In genomic region chr4:76414591-76414990, GRCm38 (mm10) we compare ENCODE assay signal across 15 mouse cellular contexts.
"Had no signal": no experiment of that assay in that cellular context is flagged by ENCODE, and none has a peak within 500 bp of the region (broad histone marks: within the 10 kb centered on the region; RNA-seq: fewer than 3 reads in every experiment).

No protein-coding gene starts in this region.

- H3K4me2 ChIP-seq: lung, embryonic 14.5 days; midbrain, embryonic 12.5 days; neural tube, embryonic 12.5 days; stomach, embryonic 15.5 days had no signal

- H3K4me1 ChIP-seq: midbrain, embryonic 12.5 days; stomach, embryonic 15.5 days had no signal

- H3K36me3 ChIP-seq: midbrain, embryonic 10.5 days; midbrain, embryonic 12.5 days; neural tube, embryonic 12.5 days; stomach, embryonic 15.5 days had no signal

- ATAC-seq: midbrain, embryonic 16.5 days had no signal

- DNase-seq: lung, adult 18-20 months; lung, embryonic 14.5 days; lung, postnatal 4 days; midbrain, embryonic 14.5 days; right cerebral cortex, postnatal 14 days; thymus, adult 2 months; thymus, postnatal 25 days; thymus, postnatal 4 days had no signal

- H3K9me3 ChIP-seq: midbrain, embryonic 10.5 days; midbrain, embryonic 12.5 days; neural tube, embryonic 12.5 days; stomach, embryonic 15.5 days had no signal

- H3K27me3 ChIP-seq: neural tube, embryonic 12.5 days; stomach, embryonic 15.5 days had no signal

- H3K9ac ChIP-seq: lung, embryonic 14.5 days; midbrain, embryonic 12.5 days; neural tube, embryonic 12.5 days; stomach, embryonic 15.5 days had no signal

- H3K4me3 ChIP-seq: midbrain, embryonic 10.5 days; midbrain, embryonic 12.5 days; myocyte; neural tube, embryonic 12.5 days; stomach, embryonic 15.5 days had no signal

- H3K27ac ChIP-seq: midbrain, embryonic 10.5 days; midbrain, embryonic 12.5 days; neural tube, embryonic 12.5 days; stomach, embryonic 15.5 days; stomach, postnatal 0 days had no signal
